Mouse (Mus musculus): ENCODE results near the gene Canx. TPM values are rescaled to one million over a fixed set of nuclear protein-coding genes. Genes with fewer than 3 reads are reported as not detected.

The Canx gene
- total RNA-seq, 2 experiments from 2014 or later: 266 to 295 TPM

- DNase-seq (ENCODE audit: low spot score): no peak
- intact Hi-C loops (cut with DNase I): no loop called here
These were observed 40.2 kb downstream of the Canx start for GRCm38 (mm10) chr11:50285263-50285662.

GRCm38 (mm10) chr11:50280053-50280452, 45.4 kb downstream of the Canx start:
- intact Hi-C loops (cut with DNase I): no loop called here
- DNase-seq (ENCODE audit: low spot score): no peak

- intact Hi-C loops (cut with DNase I): no loop called here
- DNase-seq (ENCODE audit: low spot score): no peak
These were observed 46.5 kb downstream of the Canx start for GRCm38 (mm10) chr11:50279005-50279404.

DNA sequence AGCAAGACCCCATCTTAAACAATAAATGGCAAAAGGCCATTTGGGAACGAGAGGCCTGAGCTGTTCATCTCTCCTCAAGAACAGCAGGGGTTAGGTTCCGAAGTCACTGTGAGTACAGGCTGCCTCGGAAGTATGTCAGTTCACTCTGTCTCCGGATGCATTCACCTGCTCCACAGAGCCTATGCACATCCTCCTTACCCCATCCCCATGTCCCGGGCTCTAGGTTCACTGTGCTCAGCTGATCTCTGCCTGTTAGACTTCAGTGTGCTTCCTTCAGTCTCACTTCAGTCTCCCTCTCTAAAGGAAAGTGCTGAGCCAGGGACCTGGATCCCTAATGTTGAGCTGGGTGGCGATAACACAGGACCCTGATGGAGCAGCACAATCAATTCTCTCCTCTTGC, 47.8 kb downstream of the Canx start:
- no peak for DNase-seq (ENCODE audit: low spot score)
- intact Hi-C loops (cut with DNase I): no loop called here

- intact Hi-C loops (cut with DNase I): no loop called here
These were observed 48.4 kb downstream of the Canx start for GRCm38 (mm10) chr11:50277025-50277424.

GRCm38 (mm10) chr11:50275568-50276151, 49.8 kb downstream of the Canx start:
- intact Hi-C loops (cut with DNase I): no loop called here
- no peak for DNase-seq (ENCODE audit: low spot score)

More at GRCm38 (mm10) chr11:50277025-50277424, 48.4 kb downstream of the Canx start:
- DNase-seq (ENCODE audit: low spot score): no peak

- intact Hi-C loops (cut with DNase I): no loop called here
- no peak for DNase-seq (ENCODE audit: low spot score)
These were observed 50.4 kb downstream of the Canx start for GRCm38 (mm10) chr11:50275077-50275476.

DNA sequence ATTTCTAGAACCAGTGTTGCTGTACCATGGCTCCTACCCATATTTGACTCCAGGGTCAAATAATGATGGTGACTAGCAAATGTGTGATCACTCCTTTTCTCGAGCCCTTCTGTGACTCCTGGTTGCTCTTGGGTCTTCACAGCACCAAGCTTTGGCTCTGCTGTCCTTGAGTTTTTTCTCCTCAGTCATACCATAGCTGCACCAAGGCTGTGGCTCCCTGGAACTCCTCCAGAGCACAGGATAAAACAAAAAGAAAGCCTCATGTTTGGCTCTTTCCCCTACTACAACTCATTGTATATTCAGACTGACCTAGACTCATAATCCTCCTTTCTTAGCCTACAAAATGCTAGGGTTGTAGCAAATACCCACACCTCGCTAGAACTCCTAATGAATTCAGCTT, 52.7 kb downstream of the Canx start:
- DNase-seq (ENCODE audit: low spot score): no peak
- intact Hi-C loops (cut with DNase I): no loop called here

DNA sequence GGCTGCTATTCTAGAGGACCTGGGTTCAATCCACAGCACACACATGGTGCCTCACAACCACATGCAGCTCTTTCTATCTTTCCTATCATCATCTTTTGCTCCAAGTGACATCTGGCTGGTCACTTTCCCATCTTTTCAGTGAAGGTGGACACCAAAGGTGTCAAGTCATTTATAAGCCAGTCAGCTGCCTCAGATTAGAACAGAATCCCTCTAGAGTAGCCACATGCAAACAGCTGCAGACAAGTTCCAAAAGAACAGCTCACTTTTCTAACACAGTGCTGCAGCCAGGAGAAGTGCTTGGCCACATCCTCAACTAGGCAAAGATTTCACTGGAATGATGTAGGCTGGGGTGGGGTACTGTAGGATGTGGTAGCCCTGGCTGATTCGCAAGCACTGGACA, 55.6 kb downstream of the Canx start:
- intact Hi-C loops (cut with DNase I): loop anchor here (2.0 kb wide), 1 partner anchor 21 kb away; no protein-coding TSS in a partner anchor
- no peak for DNase-seq (ENCODE audit: low spot score)

DNA sequence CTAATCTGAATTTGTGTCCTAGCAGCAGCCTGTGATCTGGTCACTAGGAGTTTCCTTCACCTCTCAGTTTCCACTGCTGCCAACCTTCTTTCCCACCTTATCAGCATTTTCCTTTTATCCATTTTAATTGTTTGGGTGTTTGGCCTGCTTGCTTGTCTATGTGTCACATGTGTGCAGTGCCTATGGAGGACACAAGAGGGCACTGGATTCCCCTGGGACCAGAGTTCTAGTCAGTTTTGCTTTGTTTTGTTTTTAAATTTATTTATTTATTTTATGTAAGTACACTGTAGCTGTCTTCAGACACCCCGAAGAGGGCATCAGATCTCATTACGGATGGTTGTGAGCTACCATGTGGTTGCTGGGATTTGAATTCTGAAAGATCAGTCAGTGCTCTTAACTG, 56.3 kb downstream of the Canx start:
- no peak for DNase-seq (ENCODE audit: low spot score)

DNA sequence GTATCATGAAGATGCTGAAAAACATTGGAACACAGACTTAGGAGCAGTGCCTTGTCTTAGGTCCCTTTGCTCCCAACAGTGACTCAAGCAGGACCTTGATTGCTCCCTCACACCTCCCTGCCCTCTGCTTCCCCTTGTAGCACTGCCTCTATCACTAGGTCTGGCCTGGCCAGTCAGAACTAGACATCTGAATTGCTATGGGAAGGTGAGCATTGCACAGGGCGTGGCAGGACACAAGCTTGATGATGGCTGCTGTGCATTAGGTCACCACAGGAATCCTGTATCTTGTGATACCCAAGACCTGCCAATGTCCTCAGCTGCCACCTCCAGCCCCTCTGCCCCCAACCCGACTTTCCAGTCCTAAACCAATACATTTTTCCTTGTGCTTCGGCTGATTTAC, 58.5 kb downstream of the Canx start:
- intact Hi-C loops (cut with DNase I): no loop called here
- no peak for DNase-seq (ENCODE audit: low spot score)

More for the DNA sequence above, 56.3 kb downstream of the Canx start:
- intact Hi-C loops (cut with DNase I): no loop called here

- intact Hi-C loops (cut with DNase I): no loop called here
- DNase-seq (ENCODE audit: low spot score): no peak
These were observed 59.5 kb downstream of the Canx start for GRCm38 (mm10) chr11:50265931-50266330.

GRCm38 (mm10) chr11:50263198-50263597, 62.3 kb downstream of the Canx start:
- DNase-seq (ENCODE audit: low spot score): no peak
- intact Hi-C loops (cut with DNase I): loop anchor here (5.0 kb wide), 1 partner anchor 36 kb away; no protein-coding TSS in a partner anchor

DNA sequence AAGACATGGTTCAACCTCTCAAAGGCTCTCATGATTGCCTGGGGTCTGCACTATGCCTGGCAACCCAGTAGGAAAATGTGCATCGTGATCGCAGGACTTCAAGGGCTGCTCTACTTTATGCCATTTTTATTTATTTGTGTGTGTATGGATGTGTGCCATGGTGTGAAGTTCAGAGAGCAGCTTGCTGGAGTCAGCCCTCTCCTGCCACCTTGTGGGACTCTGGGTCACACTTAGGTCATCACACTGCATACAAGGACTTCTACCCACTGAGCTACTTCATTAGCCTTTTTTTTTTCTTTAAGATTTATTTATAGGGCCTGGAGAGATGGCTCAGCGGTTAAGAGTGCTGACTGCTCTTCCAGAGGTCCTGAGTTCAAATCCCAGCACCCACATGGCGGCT, 63.5 kb downstream of the Canx start:
- intact Hi-C loops (cut with DNase I): loop anchor here (5.0 kb wide), 1 partner anchor 35 kb away; no protein-coding TSS in a partner anchor
- no peak for DNase-seq (ENCODE audit: low spot score)

DNA sequence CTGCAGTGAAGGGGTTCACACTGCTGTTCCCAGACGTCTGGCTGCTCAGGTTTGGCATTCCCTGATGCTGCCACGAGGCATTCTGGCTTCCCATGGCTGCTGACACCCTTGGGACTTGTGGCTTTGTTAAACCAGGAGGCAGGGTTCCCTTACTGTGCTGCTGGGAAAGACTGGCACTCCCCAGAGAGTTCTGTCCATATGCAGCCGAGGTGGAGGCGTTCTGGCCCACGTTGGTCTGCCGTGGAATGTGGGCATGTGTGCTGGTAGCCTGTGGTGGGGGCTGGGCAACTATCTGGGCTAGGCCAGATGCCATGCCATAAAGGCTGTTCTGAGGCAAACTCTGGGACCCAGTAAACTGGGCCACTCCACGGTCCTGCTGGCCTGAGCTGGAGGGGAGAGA, 67.2 kb downstream of the Canx start:
- intact Hi-C loops (cut with DNase I): no loop called here
- DNase-seq (ENCODE audit: low spot score): no peak

DNA sequence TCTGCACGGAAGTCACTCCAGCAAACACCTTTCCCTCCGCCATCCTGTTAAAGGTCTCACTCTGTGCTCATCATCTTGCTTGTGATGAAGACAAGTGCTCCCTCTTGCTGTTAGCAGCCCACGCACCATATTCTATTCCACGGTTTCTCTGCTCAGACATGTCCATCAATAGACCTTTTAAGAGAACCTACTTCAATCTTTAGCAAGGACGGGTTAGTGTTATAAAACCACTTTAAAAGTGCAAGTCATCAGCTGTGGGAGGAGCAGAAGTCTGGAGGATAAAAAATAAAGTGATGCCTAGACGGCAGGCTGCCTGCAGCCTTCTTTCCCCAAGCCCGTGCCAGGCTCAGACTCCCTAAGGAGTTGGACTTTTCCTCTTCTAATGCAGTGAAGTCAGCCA, 68.9 kb downstream of the Canx start:
- DNase-seq (ENCODE audit: low spot score): no peak
- intact Hi-C loops (cut with DNase I): no loop called here

DNA sequence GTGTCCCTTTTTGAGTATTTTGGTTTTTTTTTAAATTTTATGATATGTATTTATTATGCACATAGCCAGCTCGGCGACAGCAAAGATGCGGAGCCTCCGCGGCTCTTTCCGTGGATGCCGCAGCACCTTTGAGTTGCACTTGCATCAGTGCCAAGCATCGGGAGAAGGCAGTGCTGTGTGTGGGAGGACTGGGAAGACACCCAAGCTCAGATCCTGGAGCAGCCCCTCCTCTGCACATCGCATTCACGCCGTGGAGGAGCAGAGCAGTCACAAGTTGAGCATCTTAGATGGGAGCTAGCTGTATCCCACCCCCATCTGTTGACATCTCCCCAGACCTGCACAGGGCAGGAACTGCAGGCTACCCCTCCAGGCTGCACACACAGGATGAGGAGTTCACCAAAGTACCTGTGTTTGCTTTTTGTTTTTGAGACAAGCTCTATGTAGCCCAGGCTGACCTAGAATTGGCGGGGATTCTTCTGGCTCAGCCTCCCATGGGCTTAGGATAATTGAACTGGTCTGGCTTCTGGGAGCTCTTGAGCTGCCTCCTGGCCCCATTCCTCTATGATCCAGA, 71.4 kb downstream of the Canx start:
- no peak for DNase-seq (ENCODE audit: low spot score)
- intact Hi-C loops (cut with DNase I): no loop called here

- DNase-seq (ENCODE audit: low spot score): no peak
- intact Hi-C loops (cut with DNase I): no loop called here
These were observed 72.1 kb downstream of the Canx start for GRCm38 (mm10) chr11:50253393-50253792.

- intact Hi-C loops (cut with DNase I): no loop called here
- no peak for DNase-seq (ENCODE audit: low spot score)
These were observed 72.7 kb downstream of the Canx start for GRCm38 (mm10) chr11:50252684-50253265.

DNA sequence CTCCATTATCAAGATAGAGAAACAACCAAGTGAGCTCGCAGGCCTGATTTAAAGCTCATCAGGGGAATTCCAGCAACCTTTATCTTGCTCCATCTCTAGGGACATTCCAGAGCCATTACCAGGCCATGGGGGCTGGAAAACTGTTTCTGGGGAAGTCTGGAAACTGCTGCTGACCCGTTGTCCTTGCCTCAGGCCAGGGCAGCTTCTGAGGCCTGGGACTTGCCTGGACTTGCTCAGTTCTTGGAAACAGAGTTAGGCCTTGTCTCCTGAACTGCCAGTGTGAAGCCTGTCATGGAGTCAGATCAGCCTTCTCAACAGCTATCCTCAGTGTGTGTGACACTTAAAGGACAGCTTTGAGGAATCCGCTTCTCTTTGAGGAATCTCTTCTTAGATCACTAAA, 73.3 kb downstream of the Canx start:
- intact Hi-C loops (cut with DNase I): no loop called here
- no peak for DNase-seq (ENCODE audit: low spot score)

- no peak for DNase-seq (ENCODE audit: low spot score)
- intact Hi-C loops (cut with DNase I): no loop called here
These were observed 76.9 kb downstream of the Canx start for GRCm38 (mm10) chr11:50248473-50249171.
